Mouse (Mus musculus): ENCODE results near the gene Krt9. TPM values are rescaled to one million over a fixed set of nuclear protein-coding genes. Genes with fewer than 3 reads are reported as not detected.

Krt9 gene
- total and polyA plus RNA-seq, 3 experiments = not detected

DNA sequence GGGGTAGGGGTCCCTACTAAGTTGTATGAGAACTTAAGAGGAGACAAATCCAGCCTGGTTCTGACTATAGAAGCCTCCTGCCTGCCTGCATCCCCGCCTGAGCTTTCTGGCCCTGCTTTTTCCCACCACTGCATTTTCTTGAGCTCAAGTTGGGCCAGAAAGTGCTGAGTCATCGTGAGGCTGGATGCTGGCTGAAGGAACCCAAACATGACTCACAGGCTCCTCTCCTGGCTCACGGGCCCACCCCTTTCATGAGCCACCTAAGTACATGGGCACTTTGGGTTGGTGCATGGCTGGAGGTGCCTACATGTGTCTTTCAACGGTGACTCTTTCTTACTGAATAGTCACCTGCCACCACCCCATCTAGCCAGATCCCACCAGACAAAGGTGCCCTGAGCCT lies 5.6 kb upstream of the Krt9 start:
- Histone ChIP-seq H3K27ac (ENCODE audit: control insufficient read depth, low read depth, low read length) (no peak overlapping the region), H3K79me2 (ENCODE audit: control insufficient read depth, insufficient read depth, low read length, poor library complexity) (no peaks in the 10 kb centered on the region), H3K27me3 (ENCODE audit: control insufficient read depth in 1 of 2, insufficient read depth in 2 of 2, low read length in 2 of 2) (no peaks in the 10 kb centered on the region), H3K9me3 (replicated peaks; ENCODE audit: insufficient read depth, low read length) (no peaks in the 10 kb centered on the region), H3K4me1 (ENCODE audit: control insufficient read depth in 1 of 2, insufficient read depth in 2 of 2, low read length in 2 of 2) (no peaks in the 10 kb centered on the region), H3K36me3 (ENCODE audit: control insufficient read depth in 1 of 2, insufficient read depth in 2 of 2, low read length in 2 of 2) (no peaks in the 10 kb centered on the region), H3K9ac (ENCODE audit: control insufficient read depth, low read depth, low read length, poor library complexity, severe bottlenecking) (no peak overlapping the region), H3K4me3 (ENCODE audit: control insufficient read depth in 1 of 2, insufficient read depth in 1 of 2, low read depth in 2 of 2, low read length in 2 of 2) (no peak overlapping the region)
- DNase-seq (ENCODE audit: low read depth, low spot score) = peak; percentile 11
- no peak for TF ChIP-seq ELF1 (IDR thresholded peaks at IDR 0.05; ENCODE audit: low read depth, low read length)
- no peak for TF ChIP-seq TBP (IDR thresholded peaks at IDR 0.05; ENCODE audit: low read depth, low read length)
- no peak for TF ChIP-seq E2F4 (IDR thresholded peaks at IDR 0.05; ENCODE audit: borderline replicate concordance, low read depth, low read length)
- TF ChIP-seq MAX (IDR thresholded peaks at IDR 0.05; ENCODE audit: low read length) = no peak
- TF ChIP-seq ZMIZ1 (IDR thresholded peaks at IDR 0.05; ENCODE audit: low read depth, low read length) = no peak
- no peak for TF ChIP-seq GABPA (IDR thresholded peaks at IDR 0.05; ENCODE audit: low read depth, low read length)
- no peak for TF ChIP-seq CTCF (IDR thresholded peaks at IDR 0.05 in 2 of 3, conservative IDR thresholded peaks at IDR 0.05 in 1 of 3; ENCODE audit: control insufficient read depth in 1 of 3, insufficient read depth in 1 of 3, low read depth in 2 of 3, low read length in 3 of 3, poor library complexity in 1 of 3, severe bottlenecking in 1 of 3)
- TF ChIP-seq MYB (IDR thresholded peaks at IDR 0.05; ENCODE audit: low read depth, low read length) = no peak

GRCm38 (mm10) chr11:100191820-100192219 lies 1.2 kb downstream of the Krt9 start:
- Histone ChIP-seq H3K36me3 (ENCODE audit: control insufficient read depth in 1 of 2, insufficient read depth in 2 of 2, low read length in 2 of 2) (no peaks in the 10 kb centered on the region), H3K79me2 (ENCODE audit: control insufficient read depth, insufficient read depth, low read length, poor library complexity) (no peaks in the 10 kb centered on the region), H3K27me3 (ENCODE audit: control insufficient read depth in 1 of 2, insufficient read depth in 2 of 2, low read length in 2 of 2) (no peaks in the 10 kb centered on the region), H3K27ac (ENCODE audit: control insufficient read depth, low read depth, low read length) (no peak overlapping the region), H3K4me3 (ENCODE audit: control insufficient read depth in 1 of 2, insufficient read depth in 1 of 2, low read depth in 2 of 2, low read length in 2 of 2) (no peak overlapping the region), H3K9ac (ENCODE audit: control insufficient read depth, low read depth, low read length, poor library complexity, severe bottlenecking) (no peak overlapping the region), H3K9me3 (replicated peaks; ENCODE audit: insufficient read depth, low read length) (no peaks in the 10 kb centered on the region), H3K4me1 (ENCODE audit: control insufficient read depth in 1 of 2, insufficient read depth in 2 of 2, low read length in 2 of 2) (no peaks in the 10 kb centered on the region)
- DNase-seq (ENCODE audit: low read depth, low spot score) = no peak
- no peak for TF ChIP-seq MEF2A (IDR thresholded peaks at IDR 0.05; ENCODE audit: extremely low read depth, insufficient replicate concordance, low read depth, low read length, poor library complexity, severe bottlenecking)
- TF ChIP-seq CHD2 (IDR thresholded peaks at IDR 0.05; ENCODE audit: low read length) = no peak
- TF ChIP-seq POLR2AphosphoS2 (IDR thresholded peaks at IDR 0.05; ENCODE audit: low read length) = no peak
- TF ChIP-seq CHD1 (IDR thresholded peaks at IDR 0.05; ENCODE audit: low read depth, low read length) = no peak
- no peak for TF ChIP-seq GABPA (IDR thresholded peaks at IDR 0.05; ENCODE audit: low read depth, low read length)
- TF ChIP-seq EP300 (IDR thresholded peaks at IDR 0.05; ENCODE audit: low read depth in 1 of 2, low read length in 2 of 2) = no peak
- TF ChIP-seq MYC (IDR thresholded peaks at IDR 0.05; ENCODE audit: low read depth, low read length) = no peak
- TF ChIP-seq UBTF (IDR thresholded peaks at IDR 0.05; ENCODE audit: borderline replicate concordance, insufficient read depth, low read depth, low read length) = no peak
- no peak for TF ChIP-seq MAFK (IDR thresholded peaks at IDR 0.05; ENCODE audit: borderline replicate concordance, low read depth, low read length)
- TF ChIP-seq ELF1 (IDR thresholded peaks at IDR 0.05; ENCODE audit: low read depth, low read length) = no peak
- TF ChIP-seq TAL1 (IDR thresholded peaks at IDR 0.05; ENCODE audit: low read length) = no peak
- TF ChIP-seq USF2 (IDR thresholded peaks at IDR 0.05; ENCODE audit: borderline replicate concordance in 1 of 2, insufficient read depth in 1 of 2, low read depth in 1 of 2, low read length in 2 of 2) = no peak
- no peak for TF ChIP-seq TCF12 (IDR thresholded peaks at IDR 0.05; ENCODE audit: low read depth, low read length)
- TF ChIP-seq GATA1 (IDR thresholded peaks at IDR 0.05; ENCODE audit: low read depth, low read length) = no peak

Data from MEL (cell line).